Mouse (Mus musculus) heart, embryonic 12.5 days (tissue): ENCODE results near the gene Bmp6. TPM values are rescaled to one million over a fixed set of nuclear protein-coding genes. Genes with fewer than 3 reads are reported as not detected.
A peak's percentile ranks its signal among the peaks of the same experiment; 100 is the strongest.

Experiments used
- ATAC-seq: fragments of 200-750 bp; cut with Nextera tagmentation; 2 replicates; pipeline ENCODE4 v1.8.0; 2017; ENCODE audit warnings: moderate TSS enrichment, moderate library complexity; ENCODE audit not compliant: insufficient number of reproducible peaks, low FRiP score
- H3K27ac ChIP-seq: fragments of 300-500 bp; sonication (generic); 2 replicates; pipeline ENCODE4 v1.5.1; 2016; ENCODE audit warnings: mild to moderate bottlenecking, moderate library complexity; ENCODE audit not compliant: poor library complexity, severe bottlenecking
- H3K27me3 ChIP-seq: fragments of 300-500 bp; sonication (generic); replicated peaks from 2 replicates; pipeline ENCODE4 v1.6.1; 2016; ENCODE audit warnings: mild to moderate bottlenecking, moderate library complexity
- H3K36me3 ChIP-seq: fragments of 300-500 bp; sonication (generic); 2 replicates; pipeline ENCODE4 v1.6.1; 2016; ENCODE audit warnings: mild to moderate bottlenecking, moderate library complexity
- H3K4me1 ChIP-seq: fragments of 300-500 bp; sonication (generic); replicated peaks from 2 replicates; pipeline ENCODE4 v1.6.1; 2016; ENCODE audit warnings: mild to moderate bottlenecking
- H3K4me2 ChIP-seq: fragments of 300-500 bp; sonication (generic); 2 replicates; pipeline ENCODE4 v1.6.1; 2016; ENCODE audit warnings: mild to moderate bottlenecking, moderate library complexity
- H3K4me3 ChIP-seq: fragments of 300-500 bp; sonication (generic); 2 replicates; pipeline ENCODE4 v1.5.1; 2016; ENCODE audit warnings: mild to moderate bottlenecking
- H3K9ac ChIP-seq: fragments of 300-500 bp; sonication (generic); 2 replicates; pipeline ENCODE4 v1.6.1; 2016; ENCODE audit warnings: mild to moderate bottlenecking, moderate library complexity
- H3K9me3 ChIP-seq: fragments of 300-500 bp; sonication (generic); replicated peaks from 2 replicates; pipeline ENCODE4 v1.6.1; 2016; ENCODE audit warnings: mild to moderate bottlenecking, moderate library complexity
- WGBS: fragments of 180-500 bp; shearing (Covaris S2); methylation state at CpG from one replicate; pipeline ENCODE4 v1.1.7; 2016; 5-methylcytosine and 5-hydroxymethylcytosine counted together
- polyA plus RNA-seq: library from polyadenylated mRNA; unstranded; fragments of >200 nt; fragmentation: Nextera tagmentation; extraction: Ambion mirVana; gene quantifications from 2 replicates; pipeline ENCODE4 v1.2.1, GENCODE M21; 2016

Bmp6 gene
- 4.6 and 4.7 TPM in 2 replicates for polyA plus RNA-seq

DNA sequence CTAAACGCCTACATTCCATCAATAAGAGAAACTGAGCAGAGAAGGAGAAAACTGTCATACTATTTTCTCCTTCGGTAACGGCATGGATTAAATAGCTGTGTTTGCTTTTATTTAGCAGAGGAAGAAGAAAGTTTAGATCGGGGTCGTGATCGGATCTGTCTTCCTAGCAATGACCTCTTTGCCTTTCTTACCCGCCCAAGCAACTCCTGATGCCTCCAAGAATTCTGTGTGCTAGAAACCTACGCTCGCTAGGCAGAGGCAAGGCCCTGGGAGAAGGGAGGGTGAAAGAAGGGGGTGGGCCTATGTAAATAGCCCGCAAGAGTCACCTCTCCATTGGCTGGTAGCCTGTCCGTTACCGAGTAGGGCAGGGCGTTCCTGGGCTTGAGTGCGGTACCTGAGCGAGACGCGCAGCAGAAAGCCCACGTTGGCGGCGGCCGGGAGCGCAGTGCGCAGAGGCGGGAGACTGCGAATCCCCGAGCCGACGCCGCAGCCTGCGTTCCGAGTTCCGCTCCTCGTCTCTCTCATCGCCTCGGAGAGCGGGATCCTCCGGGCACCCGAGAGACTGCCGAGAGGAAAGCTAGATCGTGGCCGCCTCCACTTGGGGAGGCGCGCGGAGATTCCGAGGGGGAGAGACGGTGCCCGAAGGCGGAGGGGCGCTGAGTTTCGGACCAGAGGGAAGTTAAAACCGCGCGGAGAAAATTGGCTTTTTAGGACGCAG, at the start of gene Bmp6:
Gene Bmp6, plus strand, starts transcription at position 395 of the 718 bp plus-strand sequence.
- ATAC-seq = peak; percentile 88
- Histone ChIP-seq H3K9ac (peak within 1 kb of the TSS; percentile 62), H3K9me3 (no peaks in the 10 kb centered on the region), H3K4me1 (peaks cover 22% of the 10 kb centered on the region), H3K27me3 (peaks cover 34% of the 10 kb centered on the region), H3K36me3 (no peaks in the 10 kb centered on the region), H3K27ac (no peak within 1 kb of the TSS), H3K4me3 (peak within 1 kb of the TSS; percentile 60), H3K4me2 (peak within 1 kb of the TSS; percentile 88)
- 3% methylated on average over 54 of the region's 54 CpGs for WGBS

DNA sequence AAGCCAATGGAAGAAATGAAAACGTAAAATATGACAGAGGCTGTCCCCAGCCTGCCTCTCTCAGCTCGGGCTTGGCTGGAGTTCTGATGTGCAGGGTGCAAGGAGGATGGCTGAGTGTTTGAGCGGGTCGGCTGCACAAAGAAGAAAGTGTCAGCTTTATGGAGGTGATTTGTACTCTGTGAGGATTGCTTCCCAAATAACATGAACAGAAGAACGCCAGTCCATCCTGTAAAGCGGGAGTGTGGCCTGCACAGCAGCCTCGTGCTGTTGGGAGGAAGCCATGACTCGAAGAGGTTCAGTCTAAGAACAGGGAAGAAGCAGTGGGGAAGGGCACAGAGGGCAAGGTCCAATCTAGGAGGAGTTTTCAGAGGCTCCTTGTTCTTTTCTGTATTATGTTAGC, 48.7 kb upstream of the Bmp6 start:
- Histone ChIP-seq H3K27me3 (no peaks in the 10 kb centered on the region), H3K27ac (no peak overlapping the region), H3K4me1 (no peaks in the 10 kb centered on the region), H3K36me3 (no peaks in the 10 kb centered on the region), H3K9ac (no peak overlapping the region), H3K4me3 (no peak overlapping the region), H3K4me2 (no peak overlapping the region), H3K9me3 (peaks cover 8% of the 10 kb centered on the region; the same call in 1 of the 2 replicates)
- WGBS = 70% methylated on average over 8 of the region's 8 CpGs
- no peak for ATAC-seq

DNA sequence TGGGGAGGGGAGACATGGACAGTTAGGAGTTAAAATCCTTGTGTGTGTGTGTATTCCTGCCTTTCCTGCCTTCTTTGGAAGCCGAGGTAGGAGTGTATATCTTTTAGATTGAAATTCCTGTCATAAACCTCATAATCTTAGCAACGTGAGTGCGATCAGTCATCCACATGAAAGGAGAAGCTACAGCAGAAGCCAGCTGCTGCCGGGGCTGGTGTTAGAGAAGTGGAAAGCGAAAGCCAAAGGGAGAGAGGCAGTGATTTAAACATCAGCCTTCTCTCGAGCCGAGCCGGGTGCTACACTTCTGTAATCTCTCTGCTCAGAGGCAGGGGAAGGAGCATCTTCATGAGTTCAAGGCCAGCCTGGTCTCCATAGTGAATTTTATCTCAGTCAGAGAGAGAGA, 48.3 kb upstream of the Bmp6 start:
- WGBS = 50% methylated on average over 8 of the region's 8 CpGs

DNA sequence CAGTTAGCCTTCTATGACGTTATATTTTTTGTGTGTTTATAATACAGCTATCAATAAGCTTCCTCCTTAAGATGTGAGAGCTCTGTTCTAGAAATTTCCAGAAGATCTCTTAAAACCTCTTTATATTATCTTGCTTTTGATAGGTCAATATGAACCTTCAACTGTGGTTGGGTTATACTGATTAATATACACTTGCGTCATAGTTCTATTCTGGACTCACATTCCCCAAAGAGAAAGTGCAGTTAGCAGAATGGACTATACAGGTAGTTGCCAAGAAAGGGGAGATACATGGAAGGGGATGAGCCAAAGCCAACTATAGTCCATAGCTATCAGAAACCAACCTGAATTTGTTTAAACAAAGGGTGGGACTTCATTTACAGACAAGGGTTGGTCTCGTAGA, 33.8 kb upstream of the Bmp6 start:
- WGBS = 86% methylated on average over 3 of the region's 3 CpGs
- no peak overlapping the region for H3K4me2 ChIP-seq

More for the DNA sequence above, 48.3 kb upstream of the Bmp6 start:
- Histone ChIP-seq H3K4me3 (no peak overlapping the region), H3K27ac (no peak overlapping the region), H3K27me3 (no peaks in the 10 kb centered on the region), H3K9me3 (peaks cover 8% of the 10 kb centered on the region; the same call in 1 of the 2 replicates), H3K4me2 (no peak overlapping the region), H3K36me3 (no peaks in the 10 kb centered on the region), H3K4me1 (no peaks in the 10 kb centered on the region), H3K9ac (no peak overlapping the region)
- ATAC-seq = no peak

DNA sequence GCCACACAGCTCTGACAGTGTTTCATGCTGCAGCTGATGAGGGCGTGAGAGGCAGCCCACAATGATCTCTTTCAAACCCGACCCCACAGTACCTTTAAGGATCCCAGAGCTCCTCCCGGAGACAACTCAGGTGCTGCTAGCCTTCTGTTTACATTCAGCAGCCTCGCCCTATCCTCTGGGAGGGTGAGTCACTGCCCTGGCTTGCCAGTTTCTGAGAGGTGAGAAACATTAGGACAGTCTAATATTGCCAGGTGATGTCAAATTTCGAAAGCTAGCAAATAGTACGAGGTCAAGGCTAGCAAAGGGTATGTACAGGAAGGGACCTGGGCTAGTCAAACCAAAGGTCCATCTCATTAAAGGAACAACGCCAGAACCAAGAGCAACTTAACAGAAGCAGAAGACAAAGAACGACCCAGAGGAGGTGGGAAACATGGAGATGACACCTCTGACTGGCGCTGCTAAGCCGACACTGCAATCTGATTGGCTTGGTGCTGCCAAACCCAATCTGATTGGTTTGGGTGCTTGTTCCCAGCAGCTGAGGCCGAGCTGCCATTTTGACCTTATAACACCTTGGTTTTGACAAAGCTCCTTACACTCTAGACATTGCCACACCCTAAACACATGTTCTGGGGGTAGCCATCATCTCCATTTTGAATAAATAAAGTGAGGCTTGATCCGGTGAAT, 32.4 kb upstream of the Bmp6 start:
- Histone ChIP-seq H3K9me3 (no peaks in the 10 kb centered on the region), H3K27ac (no peak overlapping the region), H3K36me3 (no peaks in the 10 kb centered on the region), H3K4me2 (no peak overlapping the region), H3K4me1 (no peaks in the 10 kb centered on the region; the same call in 1 of the 2 replicates), H3K4me3 (no peak overlapping the region), H3K9ac (no peak overlapping the region), H3K27me3 (no peaks in the 10 kb centered on the region)
- no peak for ATAC-seq
- WGBS = 75% methylated on average over 12 of the region's 12 CpGs

More for the DNA sequence above, 33.8 kb upstream of the Bmp6 start:
- H3K4me1 ChIP-seq = no peaks in the 10 kb centered on the region; the same call in 1 of the 2 replicates
- no peak overlapping the region for H3K4me3 ChIP-seq
- no peak overlapping the region for H3K27ac ChIP-seq
- no peaks in the 10 kb centered on the region for H3K27me3 ChIP-seq
- H3K9me3 ChIP-seq = no peaks in the 10 kb centered on the region
- no peak overlapping the region for H3K9ac ChIP-seq
- no peak for ATAC-seq
- H3K36me3 ChIP-seq = no peaks in the 10 kb centered on the region

DNA sequence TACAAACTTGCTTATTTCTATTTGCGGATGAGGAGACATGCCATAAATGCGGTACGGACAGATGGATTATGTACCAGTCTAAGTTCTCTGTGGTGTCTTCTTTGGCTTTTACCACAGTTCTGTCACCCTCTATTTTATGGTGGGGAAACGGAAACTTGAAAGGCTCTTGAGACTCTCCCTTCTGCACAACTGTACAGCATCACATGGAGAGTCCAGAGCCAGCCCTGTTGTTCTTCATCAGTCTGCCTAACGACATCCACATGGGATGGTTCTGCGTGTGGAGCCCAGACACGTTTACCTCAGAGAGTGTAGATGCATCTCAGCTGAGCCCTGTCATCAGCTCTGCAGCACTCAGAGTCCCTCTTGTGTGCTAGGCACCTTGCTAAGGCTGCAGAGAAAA, 30.3 kb upstream of the Bmp6 start:
- no peak overlapping the region for H3K4me3 ChIP-seq
- no peaks in the 10 kb centered on the region for H3K27me3 ChIP-seq
- no peak overlapping the region for H3K4me2 ChIP-seq
- ATAC-seq = no peak
- H3K27ac ChIP-seq = no peak overlapping the region
- no peak overlapping the region for H3K9ac ChIP-seq
- no peaks in the 10 kb centered on the region for H3K36me3 ChIP-seq
- H3K4me1 ChIP-seq = no peaks in the 10 kb centered on the region; the same call in 1 of the 2 replicates
- peaks cover 4% of the 10 kb centered on the region; the same call in 1 of the 2 replicates for H3K9me3 ChIP-seq
- 60% methylated on average over 7 of the region's 7 CpGs for WGBS

DNA sequence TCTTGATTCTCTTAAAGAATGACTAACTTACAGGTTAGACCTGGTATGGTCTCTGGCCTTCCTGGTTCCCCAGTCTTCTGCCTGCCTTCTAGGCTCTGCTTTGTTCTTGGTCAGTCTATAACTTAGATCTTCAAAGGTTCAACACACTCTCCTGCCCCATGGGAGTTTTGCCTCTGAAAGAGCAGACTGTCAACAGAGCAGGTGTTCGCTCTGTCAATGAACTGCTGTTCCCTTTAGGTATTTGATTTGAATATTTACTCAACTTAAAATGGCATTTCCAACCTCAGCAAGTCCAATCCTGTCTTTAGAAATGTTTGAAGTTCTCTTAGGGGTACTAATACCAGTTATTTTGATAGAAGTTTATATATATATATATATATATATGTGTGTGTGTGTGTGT, 26.5 kb upstream of the Bmp6 start:
- WGBS = 96% methylated on average over 1 of the region's 1 CpGs
- Histone ChIP-seq H3K4me2 (no peak overlapping the region), H3K27me3 (no peaks in the 10 kb centered on the region), H3K4me1 (peaks cover 9% of the 10 kb centered on the region), H3K27ac (no peak overlapping the region), H3K4me3 (no peak overlapping the region), H3K36me3 (no peaks in the 10 kb centered on the region), H3K9me3 (peaks cover 4% of the 10 kb centered on the region; the same call in 1 of the 2 replicates), H3K9ac (no peak overlapping the region)
- ATAC-seq = no peak

DNA sequence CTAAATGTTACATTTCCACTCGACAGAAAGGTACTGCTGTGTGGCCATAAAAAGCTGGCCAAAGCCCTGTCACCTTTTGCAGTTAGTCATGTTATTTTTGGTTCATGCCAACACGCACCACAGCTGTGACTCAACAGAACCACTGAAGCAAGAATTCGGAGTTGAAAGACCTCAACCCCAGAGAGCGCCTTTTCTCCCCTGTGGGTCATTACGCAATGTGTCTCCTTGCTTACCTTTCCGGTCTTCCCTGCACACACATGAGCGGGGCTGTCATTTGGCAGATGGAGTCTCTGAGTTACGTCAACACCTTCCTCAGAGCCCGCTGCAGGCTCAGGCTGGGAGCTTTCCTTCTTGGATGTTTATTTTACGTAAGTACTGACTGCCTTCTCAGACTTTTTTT, 24.6 kb upstream of the Bmp6 start:
- no peaks in the 10 kb centered on the region for H3K27me3 ChIP-seq
- H3K4me3 ChIP-seq = no peak overlapping the region
- no peak overlapping the region for H3K9ac ChIP-seq
- peaks cover 4% of the 10 kb centered on the region; the same call in 1 of the 2 replicates for H3K9me3 ChIP-seq
- H3K36me3 ChIP-seq = no peaks in the 10 kb centered on the region
- peak overlapping the region; percentile 43 for H3K4me2 ChIP-seq
- no peak for ATAC-seq
- H3K4me1 ChIP-seq = peaks cover 18% of the 10 kb centered on the region
- WGBS = 19% methylated on average over 10 of the region's 10 CpGs
- no peak overlapping the region for H3K27ac ChIP-seq

DNA sequence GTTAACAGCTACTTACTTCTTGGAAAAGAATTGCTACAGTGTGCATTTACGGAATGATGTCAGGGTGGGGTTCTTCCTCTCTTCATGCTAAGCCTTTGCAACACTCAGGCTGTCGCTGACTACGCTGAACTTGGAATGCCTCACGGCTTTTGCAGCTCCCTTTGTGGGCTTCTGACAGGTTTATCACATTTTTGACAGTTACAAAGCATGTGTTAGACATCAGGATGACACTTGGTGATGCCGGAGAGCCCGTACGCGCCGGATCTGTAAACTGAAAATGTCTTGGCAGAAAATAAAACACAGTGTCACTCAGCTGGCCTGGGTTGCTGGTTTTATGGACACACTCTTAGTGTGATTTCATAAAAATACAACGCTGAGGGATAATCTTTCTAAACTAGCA, 20.5 kb upstream of the Bmp6 start:
- Histone ChIP-seq H3K4me3 (no peak overlapping the region), H3K36me3 (no peaks in the 10 kb centered on the region), H3K27ac (peak overlapping the region; percentile 71; the same call in 1 of the 2 replicates), H3K27me3 (no peaks in the 10 kb centered on the region), H3K9me3 (no peaks in the 10 kb centered on the region), H3K4me2 (peak overlapping the region; percentile 55), H3K4me1 (peaks cover 29% of the 10 kb centered on the region), H3K9ac (no peak overlapping the region)
- WGBS = 16% methylated on average over 10 of the region's 10 CpGs
- ATAC-seq = peak; percentile 42; the same call in 1 of the 2 replicates

DNA sequence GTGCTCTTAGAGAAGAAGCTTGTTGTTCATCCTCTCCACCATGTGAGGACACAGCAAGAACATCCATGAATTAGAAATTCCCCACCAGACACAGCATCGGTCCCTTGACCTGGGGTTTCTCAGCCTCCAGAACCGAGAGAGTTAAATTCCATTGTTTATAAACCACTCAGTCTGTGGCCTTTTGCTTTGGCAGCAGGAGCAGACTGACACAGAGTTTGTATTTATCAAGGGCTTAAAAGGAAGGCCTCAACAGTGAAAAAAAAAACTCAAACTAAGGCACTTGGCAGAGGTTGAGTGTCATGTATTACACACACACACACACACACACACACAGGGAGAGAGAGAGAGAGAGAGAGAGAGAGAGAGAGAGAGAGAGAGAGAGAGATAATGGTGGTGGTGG, 17.5 kb upstream of the Bmp6 start:
- whole genome bisulfite sequencing = 36% methylated on average over 2 of the region's 2 CpGs
- Histone ChIP-seq H3K4me2 (no peak overlapping the region), H3K27me3 (no peaks in the 10 kb centered on the region), H3K9ac (no peak overlapping the region), H3K9me3 (no peaks in the 10 kb centered on the region), H3K4me3 (no peak overlapping the region), H3K27ac (no peak overlapping the region), H3K4me1 (peaks cover 21% of the 10 kb centered on the region), H3K36me3 (no peaks in the 10 kb centered on the region)
- no peak for ATAC-seq

DNA sequence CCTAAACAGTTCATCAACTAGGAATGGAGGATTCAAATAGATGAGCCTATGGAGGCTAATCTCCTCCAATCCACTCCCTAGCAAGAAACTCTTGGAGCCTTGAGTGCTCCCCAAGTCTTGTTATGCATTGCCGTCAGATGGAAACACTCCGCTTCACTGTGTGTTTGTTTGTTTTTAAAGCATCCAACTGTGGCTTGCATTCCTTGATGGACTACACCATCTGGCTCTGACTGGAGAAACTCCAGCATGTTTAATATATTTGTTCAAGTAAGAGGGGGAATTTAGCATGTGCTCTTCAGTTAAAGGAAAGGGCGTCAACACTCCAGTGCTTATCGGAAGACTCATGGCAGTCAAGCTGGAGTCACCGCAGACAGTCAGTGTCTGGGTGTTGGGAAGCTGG, 11.4 kb upstream of the Bmp6 start:
- Histone ChIP-seq H3K4me1 (no peaks in the 10 kb centered on the region; the same call in 1 of the 2 replicates), H3K4me3 (no peak overlapping the region), H3K27ac (no peak overlapping the region), H3K9ac (no peak overlapping the region), H3K36me3 (0 out of 2 replicates have a peak, but pooled peaks cover 3% of the 10 kb centered on the region), H3K9me3 (peaks cover 5% of the 10 kb centered on the region; the same call in 1 of the 2 replicates), H3K27me3 (no peaks in the 10 kb centered on the region), H3K4me2 (no peak overlapping the region)
- no peak for ATAC-seq
- 79% methylated on average over 5 of the region's 5 CpGs for WGBS
